In genomic region chr13:115475861-115476260, GRCm38 (mm10) we compare ENCODE assay signal across 28 mouse cellular contexts.
DNase-seq lines count a peak whose midpoint lies in the region; ATAC-seq lines count a peak whose summit lies in the region.
"Had no signal": no experiment of that assay in that cellular context is flagged by ENCODE, and none has a peak within 500 bp of the region (broad histone marks: within the 10 kb centered on the region; RNA-seq: fewer than 3 reads in every experiment).

No protein-coding gene starts in this region.

- H3K36me3 ChIP-seq in embryonic facial prominence, embryonic 11.5 days (replicated peaks; ENCODE audit: control insufficient read depth, insufficient read depth, low read depth, low read length): no peaks in the 10 kb centered on the region
- H3K36me3 ChIP-seq: embryonic facial prominence, embryonic 13.5 days; embryonic facial prominence, embryonic 15.5 days; forebrain, embryonic 10.5 days; forebrain, embryonic 12.5 days; G1E had no signal

- WGBS in embryonic facial prominence, embryonic 11.5 days: 32% methylated on average over 2 of the region's 2 CpGs

- H3K9me3 ChIP-seq in embryonic facial prominence, embryonic 11.5 days (replicated peaks; ENCODE audit: control insufficient read depth, low read length): no peaks in the 10 kb centered on the region
- H3K9me3 ChIP-seq: embryonic facial prominence, embryonic 13.5 days; embryonic facial prominence, embryonic 15.5 days; forebrain, embryonic 10.5 days; forebrain, embryonic 12.5 days had no signal

- no peak overlapping the region for H3K27ac ChIP-seq in embryonic facial prominence, embryonic 11.5 days (replicated peaks; ENCODE audit: low read depth, low read length)
- H3K27ac ChIP-seq: embryonic facial prominence, embryonic 13.5 days; embryonic facial prominence, embryonic 15.5 days; forebrain, embryonic 10.5 days; forebrain, embryonic 12.5 days had no signal

- peak; percentile 10 for DNase-seq in embryo, embryonic 10.5 days (ENCODE audit: low spot score)
- no peak for DNase-seq in embryo, embryonic 11 days
- peak; percentile 10 for DNase-seq in ZHBTc4 (ENCODE audit: low read depth, low spot score)
- peak; percentile 48 for DNase-seq in embryonic facial prominence, embryonic 11.5 days (ENCODE audit: low spot score)
- peak; percentile 60 for DNase-seq in hindlimb bud, embryonic 11.5 days (ENCODE audit: extremely low spot score, low read depth, low spot score)
- no peak for DNase-seq in heart, adult 8-10 months (ENCODE audit: low spot score)
- no peak for DNase-seq in ovary, postnatal 36 days (ENCODE audit: low spot score)
- DNase-seq in left cerebral cortex, adult 8-10 months (ENCODE audit: low spot score in 2 of 2): no peak
- DNase-seq: adrenal gland, adult 2 months; adrenal gland, postnatal 10 days; adrenal gland, postnatal 25 days; B cell, adult 2 months; cerebellum, adult 11 months; cerebellum, adult 18-20 months; cerebellum, adult 8-10 months; cerebellum, adult 9-11 months; cerebellum, postnatal 14 days; cerebellum, postnatal 36 days had no signal

- H3K9ac ChIP-seq in embryonic facial prominence, embryonic 11.5 days (replicated peaks; ENCODE audit: low read length): no peak overlapping the region
- H3K9ac ChIP-seq: embryonic facial prominence, embryonic 13.5 days; embryonic facial prominence, embryonic 15.5 days; forebrain, embryonic 12.5 days had no signal

- no peaks in the 10 kb centered on the region for H3K27me3 ChIP-seq in embryonic facial prominence, embryonic 11.5 days (ENCODE audit: control insufficient read depth, insufficient read depth, low read length)
- H3K27me3 ChIP-seq: CH12.LX; embryonic facial prominence, embryonic 13.5 days; embryonic facial prominence, embryonic 15.5 days; forebrain, embryonic 12.5 days had no signal

- H3K4me3 ChIP-seq in embryonic facial prominence, embryonic 11.5 days (ENCODE audit: low read depth, low read length): no peak overlapping the region
- H3K4me3 ChIP-seq: embryonic facial prominence, embryonic 13.5 days; embryonic facial prominence, embryonic 15.5 days; erythroblast, embryonic 14.5 days; forebrain, embryonic 10.5 days; forebrain, embryonic 12.5 days had no signal

- H3K4me1 ChIP-seq in embryonic facial prominence, embryonic 11.5 days (ENCODE audit: control insufficient read depth, insufficient read depth, low read length): no peaks in the 10 kb centered on the region
- H3K4me1 ChIP-seq: embryonic facial prominence, embryonic 13.5 days; embryonic facial prominence, embryonic 15.5 days; forebrain, embryonic 10.5 days; forebrain, embryonic 12.5 days had no signal

- no peak for ATAC-seq in embryonic facial prominence, embryonic 11.5 days (replicated peaks; ENCODE audit: insufficient number of reproducible peaks, low FRiP score, low TSS enrichment, low read depth)
- ATAC-seq: CD4-positive, CD25-positive, alpha-beta regulatory T cell, adult 4 months; forebrain, embryonic 14.5 days; forebrain, embryonic 16.5 days had no signal

- H3K4me2 ChIP-seq in embryonic facial prominence, embryonic 11.5 days (ENCODE audit: low read depth, low read length): no peak overlapping the region
- H3K4me2 ChIP-seq: embryonic facial prominence, embryonic 13.5 days; embryonic facial prominence, embryonic 15.5 days; forebrain, embryonic 12.5 days had no signal

Comparison
In these comparisons a context has a peak if more than half of its experiments do, and no peak if none do; other contexts are left out.
1. DNase-seq: peak in embryo, embryonic 10.5 days (single experiment), ZHBTc4 (single experiment), embryonic facial prominence, embryonic 11.5 days (single experiment) and hindlimb bud, embryonic 11.5 days (single experiment); none in embryo, embryonic 11 days (single experiment), heart, adult 8-10 months (single experiment), ovary, postnatal 36 days (single experiment) and left cerebral cortex, adult 8-10 months (0 of 2).